Mouse (Mus musculus): ENCODE measurements around the gene Gh. TPM values are rescaled to one million over a fixed set of nuclear protein-coding genes. Genes with fewer than 3 reads are reported as not detected.
A peak's percentile ranks its signal among the peaks of the same experiment; 100 is the strongest.

Gh gene
- polyA plus RNA-seq (2012; fragmentation: generic; extraction: Trizol), result not detected

DNA sequence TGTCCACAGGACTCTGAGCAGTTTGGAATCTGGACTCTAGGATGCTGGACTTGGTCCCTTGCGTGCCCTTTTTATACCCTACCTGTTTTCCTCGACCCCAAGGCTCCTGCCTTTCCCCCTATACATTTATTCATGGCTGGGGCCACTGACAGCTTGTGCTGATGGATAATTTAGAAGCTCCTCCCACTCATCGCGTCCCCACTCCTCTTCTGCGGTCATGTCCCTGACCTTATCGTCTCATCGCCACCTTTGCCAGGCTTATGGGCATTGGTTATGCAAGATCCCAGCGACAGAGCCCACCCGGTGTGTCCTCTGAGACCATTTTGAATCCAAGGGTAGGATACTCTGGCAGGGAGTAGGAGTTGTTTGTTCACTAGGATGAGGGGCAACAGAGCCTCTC is at the start of gene Gh:
Gene Gh (minus strand): TSS at position 101 of the 400 bp plus-strand sequence.
- H3K4me3 ChIP-seq, result no peak within 1 kb of the TSS
- no peak for TF ChIP-seq SRF (IDR thresholded peaks at IDR 0.05; ENCODE audit: control insufficient read depth, insufficient read length, low read depth)
- TF ChIP-seq TCF3 (IDR thresholded peaks at IDR 0.05; ENCODE audit: insufficient read length, low read depth), result no peak
- no peak for TF ChIP-seq MYOG (IDR thresholded peaks at IDR 0.05; ENCODE audit: control insufficient read depth in 1 of 3, insufficient read depth in 1 of 3, insufficient read length in 2 of 3, low read depth in 2 of 3)
- no peak for TF ChIP-seq TCF12 (IDR thresholded peaks at IDR 0.05; ENCODE audit: insufficient read depth, poor library complexity, severe bottlenecking)
- TF ChIP-seq E2F4 (IDR thresholded peaks at IDR 0.05; ENCODE audit: insufficient read depth), result no peak
- no peak for TF ChIP-seq CEBPB (IDR thresholded peaks at IDR 0.05; ENCODE audit: insufficient read depth, poor library complexity, severe bottlenecking)
- TF ChIP-seq USF1 (IDR thresholded peaks at IDR 0.05; ENCODE audit: low read depth), result no peak
- no peak for TF ChIP-seq MAX (IDR thresholded peaks at IDR 0.05; ENCODE audit: low read depth)
- no peak for TF ChIP-seq POLR2AphosphoS2 (IDR thresholded peaks at IDR 0.05; ENCODE audit: insufficient read length, low read depth)
- no peak for TF ChIP-seq REST (IDR thresholded peaks at IDR 0.05; ENCODE audit: insufficient read depth, insufficient read length)
- no peak for TF ChIP-seq POLR2A (IDR thresholded peaks at IDR 0.05; ENCODE audit: insufficient read length, low read depth)
- no peak for TF ChIP-seq MYOD1 (IDR thresholded peaks at IDR 0.05; ENCODE audit: control insufficient read depth in 1 of 3, insufficient read length in 2 of 3, low read depth in 2 of 3)
- H3K4me2 ChIP-seq (ENCODE audit: low read depth), result no peak within 1 kb of the TSS
- no peaks in the 10 kb centered on the region for H3K79me2 ChIP-seq (ENCODE audit: control insufficient read depth, insufficient read depth)
- H3K36me3 ChIP-seq (ENCODE audit: control insufficient read depth, insufficient read depth), result no peaks in the 10 kb centered on the region
- H3ac ChIP-seq (ENCODE audit: control insufficient read depth, insufficient read length), result no peak within 1 kb of the TSS
- H3K27me3 ChIP-seq (ENCODE audit: control insufficient read depth, insufficient read depth, insufficient read length), result peaks cover 20% of the 10 kb centered on the region

DNA sequence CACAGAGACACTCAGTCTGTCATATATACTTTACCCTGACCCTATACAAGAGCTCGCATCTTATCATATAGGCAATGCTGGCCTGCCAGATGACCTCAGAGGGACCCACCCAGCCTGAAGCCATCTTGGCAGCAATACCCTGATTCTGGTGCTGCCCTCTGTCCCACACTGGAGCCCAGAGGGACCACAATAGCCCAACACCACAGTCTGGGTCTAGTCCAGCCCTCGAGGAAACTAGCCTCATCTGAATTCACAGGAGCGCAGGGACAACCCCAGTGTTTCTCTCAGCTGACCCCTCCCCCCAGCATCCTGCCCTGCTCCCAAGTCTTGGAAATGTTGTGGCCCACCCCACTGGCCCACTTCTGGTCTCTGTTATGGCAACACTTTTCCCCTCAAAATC is 49.6 kb upstream of the Gh start:
- TF ChIP-seq MYOD1 (IDR thresholded peaks at IDR 0.05; ENCODE audit: control insufficient read depth in 1 of 3, insufficient read length in 2 of 3, low read depth in 2 of 3) (no peak), POLR2AphosphoS2 (IDR thresholded peaks at IDR 0.05; ENCODE audit: insufficient read length, low read depth) (no peak), TCF3 (IDR thresholded peaks at IDR 0.05; ENCODE audit: insufficient read length, low read depth) (no peak), TCF12 (IDR thresholded peaks at IDR 0.05; ENCODE audit: insufficient read depth, poor library complexity, severe bottlenecking) (no peak), POLR2A (IDR thresholded peaks at IDR 0.05; ENCODE audit: insufficient read length, low read depth) (no peak), MAX (IDR thresholded peaks at IDR 0.05; ENCODE audit: low read depth) (no peak), MYOG (IDR thresholded peaks at IDR 0.05; ENCODE audit: control insufficient read depth in 1 of 3, insufficient read depth in 1 of 3, insufficient read length in 2 of 3, low read depth in 2 of 3) (no peak), USF1 (IDR thresholded peaks at IDR 0.05; ENCODE audit: low read depth) (no peak), CEBPB (IDR thresholded peaks at IDR 0.05; ENCODE audit: insufficient read depth, poor library complexity, severe bottlenecking) (no peak), SRF (IDR thresholded peaks at IDR 0.05; ENCODE audit: control insufficient read depth, insufficient read length, low read depth) (no peak), E2F4 (IDR thresholded peaks at IDR 0.05; ENCODE audit: insufficient read depth) (no peak), REST (IDR thresholded peaks at IDR 0.05; ENCODE audit: insufficient read depth, insufficient read length) (no peak)
- no peak overlapping the region for H3K4me3 ChIP-seq
- H3K4me2 ChIP-seq (ENCODE audit: low read depth), result peak overlapping the region; percentile 65
- peaks cover 25% of the 10 kb centered on the region for H3K27me3 ChIP-seq (ENCODE audit: control insufficient read depth, insufficient read depth, insufficient read length)
- no peak overlapping the region for H3ac ChIP-seq (ENCODE audit: control insufficient read depth, insufficient read length)
- peaks cover 4% of the 10 kb centered on the region for H3K36me3 ChIP-seq (ENCODE audit: control insufficient read depth, insufficient read depth)
- no peaks in the 10 kb centered on the region for H3K79me2 ChIP-seq (ENCODE audit: control insufficient read depth, insufficient read depth)

DNA sequence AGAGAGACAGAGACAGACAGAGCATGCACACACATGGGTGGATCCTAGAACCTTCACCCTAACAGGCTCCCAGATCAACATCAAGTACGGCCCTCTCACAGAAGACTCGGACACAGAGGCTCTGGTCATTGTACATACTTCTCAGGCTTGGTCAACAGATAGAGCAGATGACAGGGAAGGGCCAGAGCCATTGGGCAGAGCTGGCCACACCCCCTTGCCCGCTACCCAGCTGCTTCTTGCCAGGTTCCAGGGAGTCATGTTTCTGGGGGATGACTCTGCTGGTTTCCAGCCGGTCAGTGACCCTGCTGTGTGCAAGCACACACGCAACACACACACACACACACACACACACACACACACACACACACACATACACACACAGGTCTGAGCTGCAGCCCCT is 49.2 kb upstream of the Gh start:
- TF ChIP-seq MYOG (IDR thresholded peaks at IDR 0.05; ENCODE audit: control insufficient read depth in 1 of 3, insufficient read depth in 1 of 3, insufficient read length in 2 of 3, low read depth in 2 of 3) (peak; percentile 75 to 92 (median 76)), POLR2AphosphoS2 (IDR thresholded peaks at IDR 0.05; ENCODE audit: insufficient read length, low read depth) (no peak), POLR2A (IDR thresholded peaks at IDR 0.05; ENCODE audit: insufficient read length, low read depth) (no peak), TCF12 (IDR thresholded peaks at IDR 0.05; ENCODE audit: insufficient read depth, poor library complexity, severe bottlenecking) (peak; percentile 19), CEBPB (IDR thresholded peaks at IDR 0.05; ENCODE audit: insufficient read depth, poor library complexity, severe bottlenecking) (no peak), MAX (IDR thresholded peaks at IDR 0.05; ENCODE audit: low read depth) (no peak), E2F4 (IDR thresholded peaks at IDR 0.05; ENCODE audit: insufficient read depth) (no peak), REST (IDR thresholded peaks at IDR 0.05; ENCODE audit: insufficient read depth, insufficient read length) (no peak), SRF (IDR thresholded peaks at IDR 0.05; ENCODE audit: control insufficient read depth, insufficient read length, low read depth) (no peak), USF1 (IDR thresholded peaks at IDR 0.05; ENCODE audit: low read depth) (peak; percentile 17), MYOD1 (IDR thresholded peaks at IDR 0.05; ENCODE audit: control insufficient read depth in 1 of 3, insufficient read length in 2 of 3, low read depth in 2 of 3) (peak; percentile 43 to 88 (median 62)), TCF3 (IDR thresholded peaks at IDR 0.05; ENCODE audit: insufficient read length, low read depth) (no peak)
- Histone ChIP-seq H3K79me2 (ENCODE audit: control insufficient read depth, insufficient read depth) (no peaks in the 10 kb centered on the region), H3K36me3 (ENCODE audit: control insufficient read depth, insufficient read depth) (peaks cover 4% of the 10 kb centered on the region), H3K4me2 (ENCODE audit: low read depth) (peak overlapping the region; percentile 65), H3K27me3 (ENCODE audit: control insufficient read depth, insufficient read depth, insufficient read length) (peaks cover 25% of the 10 kb centered on the region), H3ac (ENCODE audit: control insufficient read depth, insufficient read length) (no peak overlapping the region), H3K4me3 (no peak overlapping the region)

DNA sequence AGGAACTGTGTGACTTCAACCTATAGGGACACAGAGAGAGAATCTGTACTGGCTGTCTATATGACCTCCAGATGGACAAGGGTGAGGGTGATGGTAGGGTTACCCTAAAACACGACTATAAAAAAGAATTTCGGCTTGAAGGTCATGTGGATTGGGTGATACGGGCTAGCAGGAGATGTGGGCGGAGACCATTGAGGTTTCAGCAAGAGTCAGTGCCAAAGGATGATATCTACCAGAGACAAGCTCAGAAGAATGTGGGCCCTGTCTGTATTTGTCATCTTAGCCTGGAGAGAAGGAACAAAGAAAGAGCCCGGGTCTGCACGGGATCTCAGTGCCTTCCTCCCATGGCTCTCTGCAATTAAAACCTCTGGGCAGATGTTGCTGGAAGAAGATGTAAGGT is 48.1 kb upstream of the Gh start:
- Histone ChIP-seq H3K36me3 (ENCODE audit: control insufficient read depth, insufficient read depth) (peaks cover 4% of the 10 kb centered on the region), H3ac (ENCODE audit: control insufficient read depth, insufficient read length) (no peak overlapping the region), H3K4me3 (no peak overlapping the region), H3K27me3 (ENCODE audit: control insufficient read depth, insufficient read depth, insufficient read length) (peaks cover 33% of the 10 kb centered on the region), H3K79me2 (ENCODE audit: control insufficient read depth, insufficient read depth) (no peaks in the 10 kb centered on the region), H3K4me2 (ENCODE audit: low read depth) (peak overlapping the region; percentile 65)
- TF ChIP-seq REST (IDR thresholded peaks at IDR 0.05; ENCODE audit: insufficient read depth, insufficient read length) (no peak), MYOD1 (IDR thresholded peaks at IDR 0.05; ENCODE audit: control insufficient read depth in 1 of 3, insufficient read length in 2 of 3, low read depth in 2 of 3) (no peak), MAX (IDR thresholded peaks at IDR 0.05; ENCODE audit: low read depth) (no peak), USF1 (IDR thresholded peaks at IDR 0.05; ENCODE audit: low read depth) (no peak), SRF (IDR thresholded peaks at IDR 0.05; ENCODE audit: control insufficient read depth, insufficient read length, low read depth) (no peak), POLR2A (IDR thresholded peaks at IDR 0.05; ENCODE audit: insufficient read length, low read depth) (no peak)
